Mouse (Mus musculus): ENCODE data around the gene Cox6a1. TPM values are rescaled to one million over a fixed set of nuclear protein-coding genes. Genes with fewer than 3 reads are reported as not detected.
A peak's percentile ranks its signal among the peaks of the same experiment; 100 is the strongest.

Cox6a1 gene
- polyA plus RNA-seq, 1 experiment from 2014 or later: 1,049 TPM

GRCm38 (mm10) chr5:115364782-115365181 lies 16.0 kb upstream of the Cox6a1 start:
- no peaks in the 10 kb centered on the region for H3K36me3 ChIP-seq
- DNase-seq (ENCODE audit: low spot score): no peak
- no peaks in the 10 kb centered on the region; the same call in 1 of the 2 replicates for H3K4me1 ChIP-seq
- no peak overlapping the region for H3K27ac ChIP-seq
- whole genome bisulfite sequencing: 78% methylated on average over 4 of the region's 4 CpGs
- H3K4me3 ChIP-seq: no peak overlapping the region
- peaks cover 4% of the 10 kb centered on the region; the same call in 1 of the 2 replicates for H3K27me3 ChIP-seq (ENCODE audit: insufficient read depth, poor library complexity, severe bottlenecking)
- no peaks in the 10 kb centered on the region for H3K9me3 ChIP-seq

GRCm38 (mm10) chr5:115362819-115363714 lies 14.3 kb upstream of the Cox6a1 start:
- no peak for DNase-seq (ENCODE audit: low spot score)
- WGBS: 21% methylated on average over 19 of the region's 19 CpGs
- no peaks in the 10 kb centered on the region for H3K9me3 ChIP-seq

GRCm38 (mm10) chr5:115362216-115362615 lies 13.4 kb upstream of the Cox6a1 start:
- no peak overlapping the region for H3K4me3 ChIP-seq
- H3K27me3 ChIP-seq (ENCODE audit: insufficient read depth, poor library complexity, severe bottlenecking): peaks cover 4% of the 10 kb centered on the region; the same call in 1 of the 2 replicates
- DNase-seq (ENCODE audit: low spot score): no peak
- 28% methylated on average over 7 of the region's 7 CpGs for WGBS
- no peaks in the 10 kb centered on the region for H3K36me3 ChIP-seq
- no peaks in the 10 kb centered on the region for H3K9me3 ChIP-seq
- H3K27ac ChIP-seq: no peak overlapping the region
- H3K4me1 ChIP-seq: no peaks in the 10 kb centered on the region; the same call in 1 of the 2 replicates

More at GRCm38 (mm10) chr5:115362819-115363714, 14.3 kb upstream of the Cox6a1 start:
- Histone ChIP-seq H3K27ac (0 out of 2 replicates have a peak overlapping the region, but pooled peaks have one; percentile 11), H3K4me3 (no peak overlapping the region), H3K36me3 (no peaks in the 10 kb centered on the region), H3K4me1 (no peaks in the 10 kb centered on the region; the same call in 1 of the 2 replicates), H3K27me3 (ENCODE audit: insufficient read depth, poor library complexity, severe bottlenecking) (peaks cover 4% of the 10 kb centered on the region; the same call in 1 of the 2 replicates)

GRCm38 (mm10) chr5:115359851-115360372 lies 11.1 kb upstream of the Cox6a1 start:
- H3K27ac ChIP-seq: no peak overlapping the region
- no peak for DNase-seq (ENCODE audit: low spot score)

GRCm38 (mm10) chr5:115359438-115359837 lies 10.7 kb upstream of the Cox6a1 start:
- DNase-seq (ENCODE audit: low spot score): no peak
- H3K9me3 ChIP-seq: no peaks in the 10 kb centered on the region
- no peaks in the 10 kb centered on the region for H3K36me3 ChIP-seq
- no peak overlapping the region for H3K4me3 ChIP-seq
- WGBS: 81% methylated on average over 8 of the region's 8 CpGs
- H3K27ac ChIP-seq: peak overlapping the region; percentile 37; the same call in 1 of the 2 replicates
- peaks cover 8% of the 10 kb centered on the region; the same call in 1 of the 2 replicates for H3K27me3 ChIP-seq (ENCODE audit: insufficient read depth, poor library complexity, severe bottlenecking)
- H3K4me1 ChIP-seq: no peaks in the 10 kb centered on the region; the same call in 1 of the 2 replicates

More at GRCm38 (mm10) chr5:115359851-115360372, 11.1 kb upstream of the Cox6a1 start:
- peaks cover 8% of the 10 kb centered on the region; the same call in 1 of the 2 replicates for H3K27me3 ChIP-seq (ENCODE audit: insufficient read depth, poor library complexity, severe bottlenecking)
- H3K4me1 ChIP-seq: no peaks in the 10 kb centered on the region; the same call in 1 of the 2 replicates
- H3K9me3 ChIP-seq: no peaks in the 10 kb centered on the region
- H3K36me3 ChIP-seq: no peaks in the 10 kb centered on the region
- 55% methylated on average over 5 of the region's 5 CpGs for WGBS
- no peak overlapping the region for H3K4me3 ChIP-seq

- Histone ChIP-seq H3K27ac (peak overlapping the region; percentile 37), H3K27me3 (ENCODE audit: insufficient read depth, poor library complexity, severe bottlenecking) (peaks cover 8% of the 10 kb centered on the region; the same call in 1 of the 2 replicates), H3K9me3 (no peaks in the 10 kb centered on the region), H3K36me3 (no peaks in the 10 kb centered on the region), H3K4me1 (no peaks in the 10 kb centered on the region; the same call in 1 of the 2 replicates), H3K4me3 (no peak overlapping the region)
- 2% methylated on average over 12 of the region's 12 CpGs for WGBS
- DNase-seq (ENCODE audit: low spot score): peak; percentile 91
These were observed 10.1 kb upstream of the Cox6a1 start for GRCm38 (mm10) chr5:115358872-115359271.

GRCm38 (mm10) chr5:115355070-115355469 lies 6.3 kb upstream of the Cox6a1 start:
- whole genome bisulfite sequencing: 60% methylated on average over 13 of the region's 13 CpGs
- H3K27me3 ChIP-seq (ENCODE audit: insufficient read depth, poor library complexity, severe bottlenecking): 0 out of 2 replicates have a peak, but pooled peaks cover 5% of the 10 kb centered on the region
- H3K9me3 ChIP-seq: no peaks in the 10 kb centered on the region
- H3K4me1 ChIP-seq: no peaks in the 10 kb centered on the region; the same call in 1 of the 2 replicates
- H3K27ac ChIP-seq: no peak overlapping the region
- no peak for DNase-seq (ENCODE audit: low spot score)
- no peak overlapping the region for H3K4me3 ChIP-seq
- H3K36me3 ChIP-seq: no peaks in the 10 kb centered on the region

GRCm38 (mm10) chr5:115351348-115351747 lies 2.6 kb upstream of the Cox6a1 start:
- no peak for DNase-seq (ENCODE audit: low spot score)
- H3K9me3 ChIP-seq: no peaks in the 10 kb centered on the region
- peaks cover 9% of the 10 kb centered on the region for H3K4me1 ChIP-seq
- peaks cover 6% of the 10 kb centered on the region; the same call in 1 of the 2 replicates for H3K36me3 ChIP-seq
- 0 out of 2 replicates have a peak, but pooled peaks cover 5% of the 10 kb centered on the region for H3K27me3 ChIP-seq (ENCODE audit: insufficient read depth, poor library complexity, severe bottlenecking)
- 78% methylated on average over 5 of the region's 5 CpGs for WGBS
- no peak overlapping the region for H3K27ac ChIP-seq
- no peak overlapping the region for H3K4me3 ChIP-seq

- H3K4me1 ChIP-seq: peaks cover 9% of the 10 kb centered on the region
- DNase-seq (ENCODE audit: low spot score): no peak
- no peaks in the 10 kb centered on the region for H3K9me3 ChIP-seq
- H3K27ac ChIP-seq: peak overlapping the region; percentile 92
- H3K27me3 ChIP-seq (ENCODE audit: insufficient read depth, poor library complexity, severe bottlenecking): no peaks in the 10 kb centered on the region
- H3K4me3 ChIP-seq: peak overlapping the region; percentile 94
- peaks cover 28% of the 10 kb centered on the region for H3K36me3 ChIP-seq
- WGBS: under 1% methylated on average over 18 of the region's 18 CpGs
These were observed 409 bp upstream of the Cox6a1 start for GRCm38 (mm10) chr5:115349225-115349555.

- Histone ChIP-seq H3K4me1 (peaks cover 9% of the 10 kb centered on the region), H3K27ac (no peak overlapping the region), H3K36me3 (peaks cover 44% of the 10 kb centered on the region), H3K4me3 (peak overlapping the region; percentile 94), H3K9me3 (no peaks in the 10 kb centered on the region), H3K27me3 (ENCODE audit: insufficient read depth, poor library complexity, severe bottlenecking) (no peaks in the 10 kb centered on the region)
- peak; percentile 93 for DNase-seq (ENCODE audit: low spot score)
- WGBS: 3% methylated on average over 5 of the region's 5 CpGs
These were observed 1.2 kb downstream of the Cox6a1 start for GRCm38 (mm10) chr5:115347564-115347963.

- H3K36me3 ChIP-seq: peaks cover 50% of the 10 kb centered on the region
- WGBS: 10% methylated on average over 36 of the region's 36 CpGs
- H3K27me3 ChIP-seq (ENCODE audit: insufficient read depth, poor library complexity, severe bottlenecking): no peaks in the 10 kb centered on the region
- H3K4me1 ChIP-seq: peaks cover 16% of the 10 kb centered on the region
- peak overlapping the region; percentile 95 for H3K27ac ChIP-seq
- H3K4me3 ChIP-seq: peak overlapping the region; percentile 87
- H3K9me3 ChIP-seq: no peaks in the 10 kb centered on the region
- no peak for DNase-seq (ENCODE audit: low spot score)
These were observed 7.2 kb downstream of the Cox6a1 start for GRCm38 (mm10) chr5:115341314-115342165.

GRCm38 (mm10) chr5:115340577-115341313 lies 8.0 kb downstream of the Cox6a1 start, which contains the start of the genes Gatc and Triap1:
TSS of gene Gatc (minus strand) at chr5:115341178.
TSS of gene Triap1 (plus strand) at chr5:115341225.
- Histone ChIP-seq H3K27me3 (ENCODE audit: insufficient read depth, poor library complexity, severe bottlenecking) (no peaks in the 10 kb centered on the region), H3K27ac (peak within 1 kb of the TSS; percentile 95), H3K4me1 (peaks cover 16% of the 10 kb centered on the region), H3K9me3 (no peaks in the 10 kb centered on the region), H3K4me3 (peak within 1 kb of the TSS; percentile 87), H3K36me3 (peaks cover 50% of the 10 kb centered on the region)
- DNase-seq (ENCODE audit: low spot score): peak; percentile 94
- under 1% methylated on average over 62 of the region's 62 CpGs for WGBS

Data from heart, embryonic 10.5 days (tissue).